Mouse (Mus musculus): ENCODE measurements at regions not wholly inside any gene's neighbourhood (a gene's known extent, or its start where the extent isn't known, plus 50 kb on each side); places are given as distances from the start of the nearest gene placed in this dataset.
A peak's percentile ranks its signal among the peaks of the same experiment; 100 is the strongest.

GRCm38 (mm10) chr9:61296311-61296947, 75.7 kb upstream of the Tle3 start:
- TF ChIP-seq POU5F1 (IDR thresholded peaks at IDR 0.05; ENCODE audit: borderline replicate concordance, low read length) (no peak), NANOG (IDR thresholded peaks at IDR 0.05; ENCODE audit: borderline replicate concordance, low read length) (no peak), CTCF (conservative IDR thresholded peaks at IDR 0.05; ENCODE audit: low read length) (no peak)

DNA sequence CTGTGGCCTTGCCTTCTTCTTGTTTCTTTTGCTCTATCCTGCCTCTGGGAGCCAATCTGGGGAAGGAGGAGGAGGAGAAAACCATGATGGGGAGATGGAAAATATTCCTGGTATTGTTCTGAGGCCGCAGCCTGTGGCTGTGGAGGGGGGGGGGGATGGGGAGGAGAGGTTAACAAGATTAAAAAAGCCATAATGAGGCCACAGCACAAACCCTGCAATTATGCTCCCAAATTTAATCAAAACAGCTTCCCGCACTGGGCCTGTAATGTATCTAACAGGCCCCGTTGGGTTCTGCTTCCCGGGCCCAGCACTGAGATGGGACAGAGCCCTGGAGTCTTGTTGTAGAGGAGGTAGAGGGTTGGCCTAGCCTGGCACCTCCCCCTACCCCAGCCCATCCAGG, 74.8 kb upstream of the Tle3 start:
- no peaks in the 10 kb centered on the region for H3K36me3 ChIP-seq (ENCODE audit: insufficient read depth, low read length)
- H3K9me3 ChIP-seq (ENCODE audit: low read length), result peaks cover 11% of the 10 kb centered on the region; the same call in 1 of the 2 replicates
- peaks cover 11% of the 10 kb centered on the region; the same call in 1 of the 2 replicates for H3K27me3 ChIP-seq (ENCODE audit: insufficient read depth, low read length)
- H3K4me1 ChIP-seq (replicated peaks; ENCODE audit: low read depth, low read length), result peaks cover 89% of the 10 kb centered on the region
- no peak overlapping the region for H3K4me3 ChIP-seq (replicated peaks; ENCODE audit: low read length)
- TF ChIP-seq CTCF (conservative IDR thresholded peaks at IDR 0.05; ENCODE audit: low read length) (no peak), POU5F1 (IDR thresholded peaks at IDR 0.05; ENCODE audit: borderline replicate concordance, low read length) (no peak), NANOG (IDR thresholded peaks at IDR 0.05; ENCODE audit: borderline replicate concordance, low read length) (no peak)

More at GRCm38 (mm10) chr9:61296311-61296947, 75.7 kb upstream of the Tle3 start:
- no peak overlapping the region for H3K4me3 ChIP-seq (replicated peaks; ENCODE audit: low read length)
- peaks cover 11% of the 10 kb centered on the region; the same call in 1 of the 2 replicates for H3K27me3 ChIP-seq (ENCODE audit: insufficient read depth, low read length)
- H3K36me3 ChIP-seq (ENCODE audit: insufficient read depth, low read length), result no peaks in the 10 kb centered on the region
- peaks cover 11% of the 10 kb centered on the region; the same call in 1 of the 2 replicates for H3K9me3 ChIP-seq (ENCODE audit: low read length)
- peaks cover 91% of the 10 kb centered on the region for H3K4me1 ChIP-seq (replicated peaks; ENCODE audit: low read depth, low read length)

- no peak for TF ChIP-seq POU5F1 (IDR thresholded peaks at IDR 0.05; ENCODE audit: borderline replicate concordance, low read length)
- no peak for TF ChIP-seq NANOG (IDR thresholded peaks at IDR 0.05; ENCODE audit: borderline replicate concordance, low read length)
- no peak for TF ChIP-seq CTCF (conservative IDR thresholded peaks at IDR 0.05; ENCODE audit: low read length)
- Histone ChIP-seq H3K27me3 (ENCODE audit: insufficient read depth, low read length) (peaks cover 7% of the 10 kb centered on the region; the same call in 1 of the 2 replicates), H3K4me3 (replicated peaks; ENCODE audit: low read length) (peak overlapping the region; percentile 45)
Measured at GRCm38 (mm10) chr9:61299873-61300560, 72.1 kb upstream of the Tle3 start.

DNA sequence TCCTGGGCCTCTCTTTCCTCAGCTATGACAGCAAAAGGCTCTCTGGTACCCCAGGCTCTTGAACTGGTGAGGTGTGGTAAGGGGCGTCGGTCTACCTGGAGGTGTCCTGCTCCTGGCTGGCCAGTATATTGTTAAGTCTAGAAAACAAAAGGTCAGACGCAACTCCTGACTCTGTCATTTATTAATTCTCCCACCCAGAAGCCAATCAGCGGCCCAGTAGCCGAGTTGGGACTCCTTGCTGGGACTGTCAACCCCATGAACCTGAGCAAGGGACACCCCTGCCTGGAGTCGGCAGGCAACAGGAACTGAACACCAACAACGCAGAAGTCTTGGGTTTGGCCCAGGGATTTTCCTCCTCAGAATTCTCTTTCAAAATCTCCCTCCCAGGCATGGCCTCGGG, 71.1 kb upstream of the Tle3 start:
- H3K27me3 ChIP-seq (ENCODE audit: insufficient read depth, low read length), result no peaks in the 10 kb centered on the region
- TF ChIP-seq CTCF (conservative IDR thresholded peaks at IDR 0.05; ENCODE audit: low read length) (no peak), NANOG (IDR thresholded peaks at IDR 0.05; ENCODE audit: borderline replicate concordance, low read length) (no peak), POU5F1 (IDR thresholded peaks at IDR 0.05; ENCODE audit: borderline replicate concordance, low read length) (no peak)
- peaks cover 2% of the 10 kb centered on the region; the same call in 1 of the 2 replicates for H3K9me3 ChIP-seq (ENCODE audit: low read length)

More at GRCm38 (mm10) chr9:61299873-61300560, 72.1 kb upstream of the Tle3 start:
- Histone ChIP-seq H3K4me1 (replicated peaks; ENCODE audit: low read depth, low read length) (peaks cover 74% of the 10 kb centered on the region), H3K9me3 (ENCODE audit: low read length) (peaks cover 11% of the 10 kb centered on the region; the same call in 1 of the 2 replicates), H3K36me3 (ENCODE audit: insufficient read depth, low read length) (no peaks in the 10 kb centered on the region)

DNA sequence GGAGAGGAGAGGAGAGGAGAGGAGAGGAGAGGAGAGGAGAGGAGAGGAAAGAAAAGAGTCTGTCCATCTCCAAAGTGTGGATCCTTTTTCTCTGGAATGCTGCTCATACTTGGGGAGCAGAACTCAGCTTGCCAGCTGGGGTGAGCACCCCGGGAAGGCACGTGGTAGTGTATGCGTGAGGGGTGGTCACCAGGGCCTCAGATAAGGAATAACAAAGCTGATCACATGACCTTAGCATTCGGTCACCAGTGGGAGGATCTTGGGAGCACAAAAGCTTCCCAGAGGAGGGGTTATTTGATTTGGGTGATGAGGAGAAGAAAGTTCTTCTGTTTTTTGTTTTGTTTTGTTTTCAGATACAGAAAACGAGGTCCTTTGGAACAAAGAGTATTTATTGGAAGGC, 69.4 kb upstream of the Tle3 start:
- no peak for TF ChIP-seq CTCF (conservative IDR thresholded peaks at IDR 0.05; ENCODE audit: low read length)
- no peak for TF ChIP-seq NANOG (IDR thresholded peaks at IDR 0.05; ENCODE audit: borderline replicate concordance, low read length)
- TF ChIP-seq POU5F1 (IDR thresholded peaks at IDR 0.05; ENCODE audit: borderline replicate concordance, low read length), result no peak
- Histone ChIP-seq H3K9me3 (ENCODE audit: low read length) (no peaks in the 10 kb centered on the region), H3K4me1 (replicated peaks; ENCODE audit: low read depth, low read length) (peaks cover 55% of the 10 kb centered on the region), H3K36me3 (ENCODE audit: insufficient read depth, low read length) (no peaks in the 10 kb centered on the region), H3K27me3 (ENCODE audit: insufficient read depth, low read length) (no peaks in the 10 kb centered on the region), H3K4me3 (replicated peaks; ENCODE audit: low read length) (0 out of 2 replicates have a peak overlapping the region, but pooled peaks have one; percentile 11)

More for the DNA sequence above, 71.1 kb upstream of the Tle3 start:
- peak overlapping the region; percentile 45 for H3K4me3 ChIP-seq (replicated peaks; ENCODE audit: low read length)
- H3K36me3 ChIP-seq (ENCODE audit: insufficient read depth, low read length), result no peaks in the 10 kb centered on the region
- H3K4me1 ChIP-seq (replicated peaks; ENCODE audit: low read depth, low read length), result peaks cover 67% of the 10 kb centered on the region

DNA sequence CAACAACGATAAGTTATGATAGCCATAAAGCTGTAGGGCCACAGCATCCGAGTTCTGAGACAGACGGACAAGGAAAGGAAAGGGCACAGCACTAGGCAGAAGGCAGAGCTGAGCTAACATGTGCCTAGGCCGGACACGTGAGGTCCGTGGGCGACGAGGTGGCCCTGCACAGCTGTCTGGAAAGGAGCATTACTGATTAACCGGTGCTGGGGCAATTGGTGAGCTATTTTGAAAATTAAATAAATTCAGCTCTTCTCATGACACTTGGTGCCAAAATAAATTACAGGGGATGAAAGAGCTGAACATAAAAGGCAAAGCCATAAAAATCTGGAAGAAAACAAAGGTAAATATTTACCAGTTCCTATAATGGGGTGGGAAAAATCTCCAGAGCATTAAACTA, 65.9 kb upstream of the Tle3 start:
- peaks cover 21% of the 10 kb centered on the region for H3K4me1 ChIP-seq (replicated peaks; ENCODE audit: low read depth, low read length)
- H3K27me3 ChIP-seq (ENCODE audit: insufficient read depth, low read length), result peaks cover 13% of the 10 kb centered on the region
- no peaks in the 10 kb centered on the region for H3K9me3 ChIP-seq (ENCODE audit: low read length)
- H3K36me3 ChIP-seq (ENCODE audit: insufficient read depth, low read length), result no peaks in the 10 kb centered on the region
- no peak for TF ChIP-seq NANOG (IDR thresholded peaks at IDR 0.05; ENCODE audit: borderline replicate concordance, low read length)
- no peak for TF ChIP-seq CTCF (conservative IDR thresholded peaks at IDR 0.05; ENCODE audit: low read length)
- no peak for TF ChIP-seq POU5F1 (IDR thresholded peaks at IDR 0.05; ENCODE audit: borderline replicate concordance, low read length)
- H3K4me3 ChIP-seq (replicated peaks; ENCODE audit: low read length), result no peak overlapping the region

DNA sequence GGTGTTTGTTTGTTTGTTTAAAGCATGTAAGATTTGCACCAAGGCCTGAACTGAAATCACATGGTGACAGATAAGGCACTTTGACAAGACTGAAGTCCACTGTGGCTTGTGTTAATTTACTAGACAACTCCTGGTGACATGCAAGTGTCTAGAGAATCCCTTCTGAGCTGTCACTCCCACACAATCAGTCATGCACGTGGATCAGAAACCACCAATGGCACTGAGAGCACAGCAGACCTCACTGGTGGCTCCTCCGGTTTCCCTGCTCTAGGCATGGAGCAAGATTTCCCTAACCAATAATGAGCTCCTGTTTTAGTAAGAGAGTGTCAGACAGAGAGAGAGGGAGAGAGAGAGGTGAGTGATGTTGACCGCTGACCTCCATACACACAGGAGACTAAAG, 63.1 kb upstream of the Tle3 start:
- TF ChIP-seq POU5F1 (IDR thresholded peaks at IDR 0.05; ENCODE audit: borderline replicate concordance, low read length), result no peak
- TF ChIP-seq CTCF (conservative IDR thresholded peaks at IDR 0.05; ENCODE audit: low read length), result no peak
- TF ChIP-seq NANOG (IDR thresholded peaks at IDR 0.05; ENCODE audit: borderline replicate concordance, low read length), result no peak
- no peaks in the 10 kb centered on the region for H3K36me3 ChIP-seq (ENCODE audit: insufficient read depth, low read length)
- no peaks in the 10 kb centered on the region for H3K9me3 ChIP-seq (ENCODE audit: low read length)
- peaks cover 17% of the 10 kb centered on the region for H3K27me3 ChIP-seq (ENCODE audit: insufficient read depth, low read length)
- peaks cover 25% of the 10 kb centered on the region for H3K4me1 ChIP-seq (replicated peaks; ENCODE audit: low read depth, low read length)
- no peak overlapping the region for H3K4me3 ChIP-seq (replicated peaks; ENCODE audit: low read length)

DNA sequence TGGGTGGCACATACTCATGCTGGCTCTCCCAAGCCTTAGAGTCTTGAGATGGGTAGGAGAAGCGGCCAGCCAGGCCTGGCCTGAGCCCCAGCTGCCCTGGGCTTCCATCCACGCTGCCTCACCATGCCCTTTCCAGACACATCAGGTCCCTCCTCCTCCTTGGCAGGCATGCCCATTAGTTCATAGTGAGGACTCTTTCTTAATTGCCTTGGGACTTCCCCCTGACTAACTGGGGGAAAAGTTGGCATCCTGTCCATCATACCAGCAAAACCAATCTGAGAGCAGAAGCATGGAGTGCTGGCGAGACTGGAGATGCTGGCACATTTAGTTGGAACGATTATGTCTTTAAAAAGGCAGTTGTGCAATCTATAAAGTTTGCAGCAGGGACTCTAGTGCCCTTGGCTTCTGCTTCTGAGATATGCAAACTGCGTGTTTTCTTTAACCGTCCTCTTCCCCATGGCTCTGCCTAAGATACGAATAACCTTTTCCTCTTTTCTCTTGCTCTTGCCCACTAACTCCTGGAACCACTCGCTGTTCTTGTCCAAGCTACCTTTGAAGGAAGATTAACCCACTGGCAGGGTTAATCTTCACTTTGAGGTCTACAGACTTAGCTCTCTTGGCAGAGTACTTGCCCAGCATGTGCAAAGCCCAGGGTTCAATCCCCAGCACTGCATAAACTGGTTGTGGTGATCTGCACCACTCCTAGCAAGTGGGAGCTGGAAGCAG, 62.2 kb upstream of the Tle3 start:
- peaks cover 22% of the 10 kb centered on the region for H3K27me3 ChIP-seq (ENCODE audit: insufficient read depth, low read length)
- TF ChIP-seq POU5F1 (IDR thresholded peaks at IDR 0.05; ENCODE audit: borderline replicate concordance, low read length) (no peak), NANOG (IDR thresholded peaks at IDR 0.05; ENCODE audit: borderline replicate concordance, low read length) (no peak), CTCF (conservative IDR thresholded peaks at IDR 0.05; ENCODE audit: low read length) (no peak)
- H3K4me3 ChIP-seq (replicated peaks; ENCODE audit: low read length), result no peak overlapping the region
- H3K36me3 ChIP-seq (ENCODE audit: insufficient read depth, low read length), result no peaks in the 10 kb centered on the region
- H3K9me3 ChIP-seq (ENCODE audit: low read length), result no peaks in the 10 kb centered on the region
- H3K4me1 ChIP-seq (replicated peaks; ENCODE audit: low read depth, low read length), result peaks cover 33% of the 10 kb centered on the region
